Mouse (Mus musculus): ENCODE results near the gene Cage1. TPM values are rescaled to one million over a fixed set of nuclear protein-coding genes. Genes with fewer than 3 reads are reported as not detected.

Gene Cage1
- polyA plus RNA-seq, 1 experiment from 2014 or later, result 1.7 TPM

DNA sequence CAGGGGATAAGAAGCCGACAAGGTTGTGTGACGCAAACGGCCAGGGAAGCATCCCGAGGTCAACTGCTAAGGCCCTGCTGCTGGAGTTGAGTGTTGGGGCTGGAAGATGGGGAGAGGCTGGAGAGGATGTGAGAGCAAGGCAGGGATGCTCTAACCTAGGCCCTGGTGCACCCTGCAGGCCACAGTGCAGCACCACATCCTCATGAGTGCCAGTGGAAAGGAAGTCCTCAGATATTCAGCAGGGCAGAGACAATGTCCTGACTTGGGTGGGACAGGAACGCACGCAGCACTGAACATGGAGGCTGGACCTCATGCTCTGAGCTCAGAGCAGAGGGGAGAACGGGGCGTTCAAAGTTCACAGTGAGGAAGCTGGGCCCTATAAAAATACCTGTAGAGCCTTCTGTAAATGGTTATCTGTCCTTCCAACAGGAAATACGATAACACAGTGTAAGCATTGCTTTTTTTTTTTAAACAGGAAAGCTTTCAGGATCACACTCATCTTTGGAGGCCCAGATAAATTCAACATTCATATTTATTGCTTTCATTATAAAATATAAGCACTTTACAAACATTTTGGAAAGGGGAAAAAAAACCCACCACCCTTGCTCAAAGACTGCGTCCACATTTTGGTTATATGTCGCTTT lies 65.9 kb downstream of the Cage1 start:
- ATAC-seq (ENCODE audit: low FRiP score), result no peak
- Histone ChIP-seq H3K27me3 (no peaks in the 10 kb centered on the region), H3K4me1 (peaks cover 16% of the 10 kb centered on the region), H3K27ac (no peak overlapping the region), H3K36me3 (no peaks in the 10 kb centered on the region), H3K4me2 (replicated peaks) (no peak overlapping the region), H3K9me3 (replicated peaks) (no peaks in the 10 kb centered on the region), H3K9ac (no peak overlapping the region), H3K4me3 (no peak overlapping the region)
- 89% methylated on average over 11 of the region's 11 CpGs for WGBS

GRCm38 (mm10) chr13:37969988-37970387 lies 66.9 kb downstream of the Cage1 start:
- Histone ChIP-seq H3K4me1 (peaks cover 19% of the 10 kb centered on the region), H3K4me3 (no peak overlapping the region), H3K9ac (no peak overlapping the region), H3K27me3 (0 out of 2 replicates have a peak, but pooled peaks cover under 1% of the 10 kb centered on the region), H3K4me2 (replicated peaks) (no peak overlapping the region), H3K36me3 (no peaks in the 10 kb centered on the region), H3K27ac (no peak overlapping the region), H3K9me3 (replicated peaks) (no peaks in the 10 kb centered on the region)
- WGBS, result 69% methylated on average over 8 of the region's 8 CpGs
- ATAC-seq (ENCODE audit: low FRiP score), result no peak

- H3K9me3 ChIP-seq (replicated peaks), result no peaks in the 10 kb centered on the region
- no peak overlapping the region for H3K27ac ChIP-seq
- no peak overlapping the region; the same call in 1 of the 2 replicates for H3K9ac ChIP-seq
- no peak overlapping the region for H3K4me3 ChIP-seq
- no peak for ATAC-seq (ENCODE audit: low FRiP score)
- H3K4me2 ChIP-seq (replicated peaks), result no peak overlapping the region
- H3K36me3 ChIP-seq, result no peaks in the 10 kb centered on the region
- H3K27me3 ChIP-seq, result peaks cover 7% of the 10 kb centered on the region; the same call in 1 of the 2 replicates
- H3K4me1 ChIP-seq, result peaks cover 23% of the 10 kb centered on the region
- 8% methylated on average over 14 of the region's 14 CpGs for WGBS
Observed at GRCm38 (mm10) chr13:37969337-37969736, 67.5 kb downstream of the Cage1 start.

DNA sequence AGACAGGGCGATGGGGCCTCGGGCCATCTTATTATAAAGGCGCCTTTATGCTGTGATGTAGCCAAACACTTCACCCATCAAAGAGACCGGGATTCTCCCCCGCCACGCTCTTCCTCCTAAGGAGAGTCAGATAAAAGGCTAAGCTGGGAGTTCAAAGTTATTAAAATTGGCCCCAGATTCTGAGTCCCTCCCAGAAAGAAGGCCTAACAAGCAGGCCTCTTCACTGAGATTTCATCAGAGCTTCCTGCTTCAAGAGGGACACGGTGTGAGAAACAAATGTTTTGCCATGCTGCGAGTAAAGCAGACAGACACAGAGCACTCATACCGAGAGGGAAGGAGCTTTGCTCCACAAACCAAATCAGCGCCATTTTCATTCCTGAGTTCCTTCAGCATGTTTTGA lies 69.3 kb downstream of the Cage1 start:
- Histone ChIP-seq H3K4me3 (no peak overlapping the region), H3K9me3 (replicated peaks) (no peaks in the 10 kb centered on the region), H3K36me3 (no peaks in the 10 kb centered on the region), H3K27me3 (peaks cover 15% of the 10 kb centered on the region; the same call in 1 of the 2 replicates), H3K4me1 (peaks cover 32% of the 10 kb centered on the region), H3K4me2 (replicated peaks) (no peak overlapping the region; the same call in 1 of the 2 replicates), H3K27ac (peak overlapping the region; percentile 74), H3K9ac (no peak overlapping the region)
- no peak for ATAC-seq (ENCODE audit: low FRiP score)
- WGBS, result 51% methylated on average over 10 of the region's 10 CpGs

- no peak overlapping the region for H3K4me3 ChIP-seq
- 36% methylated on average over 12 of the region's 12 CpGs for WGBS
- H3K4me2 ChIP-seq (replicated peaks), result no peak overlapping the region; the same call in 1 of the 2 replicates
- peaks cover 32% of the 10 kb centered on the region for H3K4me1 ChIP-seq
- 0 out of 2 replicates have a peak, but pooled peaks have one; percentile 39 for ATAC-seq (ENCODE audit: low FRiP score)
- H3K36me3 ChIP-seq, result no peaks in the 10 kb centered on the region
- H3K9me3 ChIP-seq (replicated peaks), result no peaks in the 10 kb centered on the region
- H3K27me3 ChIP-seq, result peaks cover 15% of the 10 kb centered on the region; the same call in 1 of the 2 replicates
- H3K27ac ChIP-seq, result peak overlapping the region; percentile 74
- no peak overlapping the region for H3K9ac ChIP-seq
Observed at GRCm38 (mm10) chr13:37967052-37967437, 69.8 kb downstream of the Cage1 start.

GRCm38 (mm10) chr13:37966256-37967051 lies 70.4 kb downstream of the Cage1 start:
- Histone ChIP-seq H3K4me2 (replicated peaks) (no peak overlapping the region), H3K4me3 (no peak overlapping the region), H3K27ac (peak overlapping the region; percentile 74), H3K9me3 (replicated peaks) (no peaks in the 10 kb centered on the region), H3K27me3 (peaks cover 15% of the 10 kb centered on the region; the same call in 1 of the 2 replicates), H3K4me1 (peaks cover 32% of the 10 kb centered on the region), H3K9ac (no peak overlapping the region), H3K36me3 (no peaks in the 10 kb centered on the region)
- ATAC-seq (ENCODE audit: low FRiP score), result no peak
- WGBS, result 71% methylated on average over 15 of the region's 15 CpGs

GRCm38 (mm10) chr13:37965126-37965914 lies 71.5 kb downstream of the Cage1 start:
- Histone ChIP-seq H3K9me3 (replicated peaks) (no peaks in the 10 kb centered on the region), H3K36me3 (no peaks in the 10 kb centered on the region), H3K4me3 (no peak overlapping the region), H3K4me2 (replicated peaks) (no peak overlapping the region), H3K4me1 (peaks cover 32% of the 10 kb centered on the region), H3K27me3 (peaks cover 15% of the 10 kb centered on the region; the same call in 1 of the 2 replicates), H3K9ac (no peak overlapping the region), H3K27ac (no peak overlapping the region)
- WGBS, result 27% methylated on average over 17 of the region's 17 CpGs
- no peak for ATAC-seq (ENCODE audit: low FRiP score)

DNA sequence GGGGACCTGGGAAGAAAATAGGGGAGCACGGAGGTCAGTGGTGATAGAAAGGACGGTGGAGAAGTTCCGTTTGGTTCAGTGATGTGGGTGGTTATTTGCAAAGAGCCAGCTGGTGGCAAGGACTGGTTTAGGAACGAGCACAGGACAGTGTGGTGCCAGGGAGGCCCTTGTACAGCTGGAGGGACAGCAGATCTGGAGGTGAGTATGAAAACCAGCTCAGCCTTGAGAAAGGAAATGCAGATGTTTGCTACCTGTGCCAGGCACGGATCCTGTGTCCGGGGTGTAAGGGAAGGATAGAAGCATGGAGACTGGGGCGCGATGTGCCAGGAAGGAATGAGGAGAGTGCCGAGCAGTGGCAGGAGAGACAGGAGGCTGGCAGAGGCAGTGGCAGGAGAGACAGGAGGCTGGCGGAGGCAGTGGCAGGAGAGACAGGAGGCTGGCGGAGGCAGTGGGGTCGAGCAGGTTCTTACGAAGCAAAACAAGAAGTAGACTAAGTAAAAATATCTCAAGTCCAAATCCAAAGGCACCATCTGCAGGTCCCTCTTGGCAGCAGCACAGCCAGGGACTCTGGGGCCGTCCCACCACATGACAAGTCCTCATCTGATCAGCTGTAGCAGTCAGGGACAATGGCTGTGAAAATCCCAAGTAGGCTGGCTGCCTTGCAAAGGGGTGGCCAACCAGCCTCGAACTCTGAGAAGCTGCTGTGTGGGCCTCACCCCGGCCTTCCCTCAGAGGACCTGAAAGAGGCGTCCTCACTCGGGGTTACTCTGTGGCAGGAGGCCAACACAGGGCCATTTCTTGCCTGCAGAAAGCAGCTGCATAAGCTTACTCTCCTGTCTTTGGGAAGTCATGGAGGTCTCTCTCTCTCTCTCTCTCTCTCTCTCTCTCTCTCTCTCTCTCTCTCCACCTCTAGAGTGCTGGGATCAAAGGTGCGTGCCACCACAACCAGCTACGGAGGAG lies 72.5 kb downstream of the Cage1 start:
- 34% methylated on average over 20 of the region's 20 CpGs for WGBS
- ATAC-seq (ENCODE audit: low FRiP score), result no peak
- H3K4me3 ChIP-seq, result no peak overlapping the region; the same call in 1 of the 2 replicates
- no peak overlapping the region for H3K27ac ChIP-seq
- no peak overlapping the region for H3K9ac ChIP-seq
- peak overlapping the region; percentile 53 for H3K4me2 ChIP-seq (replicated peaks)
- H3K9me3 ChIP-seq (replicated peaks), result no peaks in the 10 kb centered on the region
- peaks cover 32% of the 10 kb centered on the region for H3K4me1 ChIP-seq
- H3K27me3 ChIP-seq, result peaks cover 15% of the 10 kb centered on the region; the same call in 1 of the 2 replicates
- no peaks in the 10 kb centered on the region for H3K36me3 ChIP-seq

GRCm38 (mm10) chr13:37963354-37964007 lies 73.4 kb downstream of the Cage1 start:
- under 1% methylated on average over 12 of the region's 12 CpGs for WGBS
- Histone ChIP-seq H3K36me3 (no peaks in the 10 kb centered on the region), H3K9ac (0 out of 2 replicates have a peak overlapping the region, but pooled peaks have one; percentile 29)

GRCm38 (mm10) chr13:37962541-37962940 lies 74.3 kb downstream of the Cage1 start:
- no peaks in the 10 kb centered on the region for H3K9me3 ChIP-seq (replicated peaks)
- WGBS, result 91% methylated on average over 9 of the region's 9 CpGs
- H3K27me3 ChIP-seq, result peaks cover 15% of the 10 kb centered on the region; the same call in 1 of the 2 replicates

More at GRCm38 (mm10) chr13:37963354-37964007, 73.4 kb downstream of the Cage1 start:
- peak overlapping the region; percentile 53 for H3K4me2 ChIP-seq (replicated peaks)
- peaks cover 32% of the 10 kb centered on the region for H3K4me1 ChIP-seq
- H3K27me3 ChIP-seq, result peaks cover 15% of the 10 kb centered on the region; the same call in 1 of the 2 replicates
- H3K9me3 ChIP-seq (replicated peaks), result no peaks in the 10 kb centered on the region
- H3K27ac ChIP-seq, result no peak overlapping the region
- 0 out of 2 replicates have a peak, but pooled peaks have one; percentile 30 for ATAC-seq (ENCODE audit: low FRiP score)
- H3K4me3 ChIP-seq, result peak overlapping the region; percentile 28

More at GRCm38 (mm10) chr13:37962541-37962940, 74.3 kb downstream of the Cage1 start:
- H3K4me3 ChIP-seq, result no peak overlapping the region
- peaks cover 31% of the 10 kb centered on the region for H3K4me1 ChIP-seq
- H3K27ac ChIP-seq, result no peak overlapping the region
- ATAC-seq (ENCODE audit: low FRiP score), result no peak
- H3K9ac ChIP-seq, result no peak overlapping the region
- no peak overlapping the region for H3K4me2 ChIP-seq (replicated peaks)
- H3K36me3 ChIP-seq, result no peaks in the 10 kb centered on the region

All from hindbrain, embryonic 12.5 days (tissue).